Mouse (Mus musculus) cortical plate, adult 2 months (tissue): ENCODE measurements at regions not wholly inside any gene's neighbourhood (a gene's known extent, or its start where the extent isn't known, plus 50 kb on each side); places are given as distances from the start of the nearest gene placed in this dataset.

ENCODE experiments used
- H3K27ac ChIP-seq: fragments of 200-500 bp; 2 replicates; pipeline ENCODE4 v1.5.1; 2012; ENCODE audit warnings: low read length, control low read depth, inconsistent platforms; ENCODE audit not compliant: insufficient read depth
- H3K4me1 ChIP-seq: fragments of 200-500 bp; 2 replicates; pipeline ENCODE4 v1.6.1; 2011; ENCODE audit warnings: low read length; ENCODE audit not compliant: control insufficient read depth, insufficient read depth
- H3K4me3 ChIP-seq: fragments of 200-500 bp; 2 replicates; pipeline ENCODE4 v1.5.1; 2011; ENCODE audit warnings: mild to moderate bottlenecking, low read length, control low read depth; ENCODE audit not compliant: insufficient read depth
- CTCF ChIP-seq: fragments of 200-500 bp; IDR thresholded peaks from 2 replicates; pipeline ENCODE4 v1.5.1; 2011; ENCODE audit warnings: mild to moderate bottlenecking, control low read depth, low read length; ENCODE audit not compliant: insufficient read depth; ENCODE audit errors: extremely low read depth
- POLR2A ChIP-seq: fragments of 200-500 bp; IDR thresholded peaks from 2 replicates; pipeline ENCODE4 v1.6.1; 2011; ENCODE audit warnings: mild to moderate bottlenecking, low read length, control low read depth; ENCODE audit not compliant: insufficient read depth; ENCODE audit errors: extremely low read depth

DNA sequence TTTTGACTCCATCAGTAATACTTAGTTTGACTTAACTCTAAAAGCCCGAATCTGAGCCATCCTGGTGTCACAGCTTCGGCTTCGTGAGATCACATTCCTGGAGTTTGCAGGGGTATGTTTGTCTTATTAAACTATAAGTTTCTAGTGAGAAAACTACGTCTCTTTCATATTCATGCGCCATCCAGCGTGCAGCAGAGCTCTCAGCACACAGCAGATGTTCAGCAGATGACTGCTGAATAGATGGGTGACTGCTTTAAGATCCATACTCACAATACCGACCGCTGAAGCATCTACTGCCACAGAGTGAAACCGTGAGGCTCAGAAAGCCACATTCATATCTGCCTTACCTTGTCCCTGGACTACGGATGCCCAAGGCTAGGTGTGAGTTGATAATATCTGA, 403.8 kb upstream of the Slc30a5 start:
- Histone ChIP-seq H3K27ac (no peak overlapping the region), H3K4me3 (no peak overlapping the region), H3K4me1 (peaks cover 14% of the 10 kb centered on the region; the same call in 1 of the 2 replicates)
- TF ChIP-seq POLR2A: no peak
- TF ChIP-seq CTCF: no peak

- TF ChIP-seq POLR2A (no peak), CTCF (no peak)
- peaks cover 14% of the 10 kb centered on the region; the same call in 1 of the 2 replicates for H3K4me1 ChIP-seq
- H3K27ac ChIP-seq: no peak overlapping the region
- no peak overlapping the region for H3K4me3 ChIP-seq
Observed at GRCm38 (mm10) chr13:101235846-101236245, 402.6 kb upstream of the Slc30a5 start.

DNA sequence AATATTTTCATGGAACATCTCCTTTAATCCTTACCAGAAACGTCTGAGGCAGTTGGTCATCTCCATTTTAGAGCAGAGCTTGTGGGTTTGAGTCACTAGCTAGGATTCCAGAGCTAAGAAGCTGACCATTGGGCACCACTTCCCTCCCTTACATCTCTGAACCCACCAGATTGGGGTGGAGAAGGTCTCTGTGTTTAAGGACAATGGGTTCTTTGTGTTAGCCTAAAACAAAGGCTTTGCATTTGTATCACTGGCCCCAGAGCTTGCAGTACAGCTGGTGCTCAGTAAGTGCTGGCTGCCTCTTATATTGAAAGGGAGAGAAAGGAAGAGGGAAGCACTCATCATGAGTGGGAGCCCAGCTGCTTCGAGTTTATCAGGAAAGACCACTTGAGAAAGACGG, 401.9 kb upstream of the Slc30a5 start:
- TF ChIP-seq POLR2A (no peak), CTCF (no peak)
- Histone ChIP-seq H3K4me3 (no peak overlapping the region), H3K27ac (no peak overlapping the region), H3K4me1 (peaks cover 14% of the 10 kb centered on the region; the same call in 1 of the 2 replicates)

GRCm38 (mm10) chr13:101234550-101234949, 401.3 kb upstream of the Slc30a5 start:
- H3K27ac ChIP-seq: peak overlapping the region; percentile 72
- no peak for TF ChIP-seq POLR2A
- TF ChIP-seq CTCF: no peak
- H3K4me3 ChIP-seq: no peak overlapping the region
- H3K4me1 ChIP-seq: peaks cover 16% of the 10 kb centered on the region; the same call in 1 of the 2 replicates

DNA sequence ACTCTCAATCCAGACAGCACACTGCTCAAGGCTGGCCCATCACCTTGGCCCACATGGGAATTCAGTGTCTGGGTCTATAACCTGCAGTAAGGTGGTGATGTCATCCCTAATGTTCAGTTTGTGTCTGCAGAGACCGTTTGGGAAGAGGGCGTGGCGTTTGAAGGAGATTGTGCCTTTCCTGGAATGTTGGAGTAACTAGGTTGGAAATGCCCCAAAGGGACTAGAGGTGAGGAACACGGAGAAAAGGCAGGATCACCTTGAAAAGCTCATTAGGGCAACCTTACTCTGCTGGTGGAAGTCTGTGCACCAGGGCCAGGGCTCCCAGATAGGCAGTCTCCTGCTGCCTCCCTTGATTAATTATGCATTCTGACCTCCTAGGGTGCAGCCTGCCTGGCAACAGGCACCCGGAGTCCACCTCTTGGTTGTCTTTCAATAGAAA, 400.6 kb upstream of the Slc30a5 start:
- Histone ChIP-seq H3K4me1 (peaks cover 16% of the 10 kb centered on the region; the same call in 1 of the 2 replicates), H3K4me3 (no peak overlapping the region)
- no peak for TF ChIP-seq CTCF
- no peak for TF ChIP-seq POLR2A

DNA sequence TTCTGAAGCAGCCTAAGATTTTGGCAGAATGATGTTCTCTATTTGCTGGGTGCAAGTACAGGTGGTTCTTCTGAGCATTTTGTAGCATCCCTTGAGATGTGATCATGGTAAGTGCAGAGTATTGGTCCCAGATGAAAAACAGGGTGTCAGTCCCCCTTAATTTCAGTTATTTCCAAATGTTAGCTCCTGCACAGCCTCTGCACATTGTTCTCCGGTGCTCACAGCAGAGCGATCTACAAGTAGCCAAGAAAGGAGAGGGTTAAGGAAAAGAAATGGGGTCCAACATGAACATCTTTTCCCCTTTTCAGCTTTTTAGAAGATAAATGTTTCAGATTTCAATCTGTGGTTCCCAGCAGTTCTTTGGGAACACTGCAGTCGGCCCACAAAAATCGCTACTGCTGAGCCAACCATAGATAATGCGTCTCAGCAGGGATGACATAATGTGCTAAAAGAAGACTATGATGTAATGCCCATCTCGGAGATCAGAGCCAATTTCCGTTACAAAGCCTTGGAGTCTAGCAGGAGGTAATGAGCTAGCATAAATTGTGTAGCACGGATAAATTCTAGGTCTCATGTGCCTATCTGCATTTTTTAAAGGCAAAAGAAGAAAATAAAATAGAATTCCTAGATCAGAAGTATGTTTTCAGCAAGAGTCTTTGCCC, 400.1 kb upstream of the Slc30a5 start:
- Histone ChIP-seq H3K27ac (peak overlapping the region; percentile 97), H3K4me1 (peaks cover 16% of the 10 kb centered on the region; the same call in 1 of the 2 replicates), H3K4me3 (no peak overlapping the region)
- peak; percentile 52; the same call in 1 of the 2 replicates for TF ChIP-seq POLR2A
- TF ChIP-seq CTCF: no peak

More for the DNA sequence above, 400.6 kb upstream of the Slc30a5 start:
- H3K27ac ChIP-seq: peak overlapping the region; percentile 72

- H3K27ac ChIP-seq: no peak overlapping the region
- TF ChIP-seq CTCF (no peak), POLR2A (no peak)
- H3K4me3 ChIP-seq: no peak overlapping the region
- peaks cover 19% of the 10 kb centered on the region for H3K4me1 ChIP-seq
Observed at GRCm38 (mm10) chr13:101229861-101230260, 396.6 kb upstream of the Slc30a5 start.

DNA sequence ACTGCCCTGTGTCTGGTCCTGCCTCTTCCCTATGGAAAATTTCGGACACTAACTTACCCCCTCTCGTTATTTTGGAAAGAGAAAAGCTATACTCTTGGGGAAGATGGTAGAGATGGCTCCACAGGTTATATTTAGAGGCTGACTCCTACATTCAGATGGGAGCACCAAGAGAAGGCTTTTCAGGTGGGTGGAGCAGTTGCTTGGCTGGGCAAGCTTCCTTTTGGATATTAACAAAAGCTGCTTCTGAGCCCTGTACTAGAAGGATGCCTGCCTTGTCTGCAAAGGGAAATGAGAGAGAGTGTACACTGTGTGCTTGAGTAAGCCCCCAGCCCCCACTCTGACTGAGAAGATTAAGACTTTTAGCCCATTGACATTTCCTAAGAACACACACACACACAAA, 392.1 kb upstream of the Slc30a5 start:
- H3K4me1 ChIP-seq: peaks cover 10% of the 10 kb centered on the region
- H3K27ac ChIP-seq: 0 out of 2 replicates have a peak overlapping the region, but pooled peaks have one; percentile 5
- no peak for TF ChIP-seq CTCF
- TF ChIP-seq POLR2A: no peak
- no peak overlapping the region for H3K4me3 ChIP-seq

DNA sequence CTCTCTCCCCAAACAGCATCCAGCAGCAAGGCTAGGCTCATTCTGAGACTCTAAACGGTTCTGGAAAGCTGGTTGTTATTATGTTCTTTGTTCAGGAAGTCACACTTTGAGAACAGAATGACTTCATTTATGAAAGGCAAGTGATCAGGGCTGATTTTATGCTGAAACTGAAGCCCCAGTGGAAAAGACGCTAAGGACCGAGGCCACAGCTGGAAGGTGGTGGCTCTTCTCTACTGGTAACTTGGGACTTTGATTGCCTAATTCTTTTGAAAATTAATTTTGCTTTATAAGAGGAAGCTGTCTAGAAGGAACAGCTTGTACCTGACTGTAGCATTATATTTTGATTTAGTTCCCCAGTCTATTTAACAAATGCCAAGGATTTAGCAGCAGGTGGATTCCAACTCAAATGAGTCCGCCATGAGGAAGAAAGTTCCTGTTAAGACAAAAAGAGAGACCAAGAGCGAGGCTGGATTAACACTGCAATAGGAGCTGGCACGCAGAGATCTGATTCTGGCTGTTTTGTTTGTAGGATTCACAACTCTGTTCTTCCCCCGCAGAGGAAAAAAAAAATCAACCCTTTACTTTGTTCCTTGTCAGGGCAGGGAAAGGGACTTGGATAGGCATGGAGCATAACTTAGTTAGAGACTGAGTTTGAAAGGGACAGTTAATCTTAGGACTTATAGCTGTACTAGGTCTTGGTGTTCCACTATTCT, 388.3 kb upstream of the Slc30a5 start:
- no peak overlapping the region for H3K4me3 ChIP-seq
- TF ChIP-seq CTCF (no peak), POLR2A (no peak)
- peaks cover 11% of the 10 kb centered on the region for H3K4me1 ChIP-seq
- H3K27ac ChIP-seq: 0 out of 2 replicates have a peak overlapping the region, but pooled peaks have one; percentile 45
